Mouse (Mus musculus) lung, embryonic 15.5 days (tissue): ENCODE measurements around the gene Mia. TPM values are rescaled to one million over a fixed set of nuclear protein-coding genes. Genes with fewer than 3 reads are reported as not detected.

ENCODE experiments used
- ATAC-seq: fragments of 200-750 bp; cut with Nextera tagmentation; 2 replicates; pipeline ENCODE4 v1.8.0; 2017; ENCODE audit warnings: moderate number of reproducible peaks, borderline replicate concordance; ENCODE audit not compliant: low FRiP score, low TSS enrichment; ENCODE audit errors: extremely low read depth
- H3K27ac ChIP-seq: fragments of 300-500 bp; sonication (generic); 2 replicates; pipeline ENCODE4 v1.5.1; 2015; ENCODE audit warnings: moderate library complexity, mild to moderate bottlenecking, inconsistent platforms
- H3K27me3 ChIP-seq: fragments of 300-500 bp; sonication (generic); 2 replicates; pipeline ENCODE4 v1.6.1; 2015; ENCODE audit warnings: inconsistent platforms
- H3K36me3 ChIP-seq: fragments of 300-500 bp; sonication (generic); 2 replicates; pipeline ENCODE4 v1.6.1; 2015; ENCODE audit warnings: inconsistent platforms
- H3K4me1 ChIP-seq: fragments of 300-500 bp; sonication (generic); 2 replicates; pipeline ENCODE4 v1.6.1; 2015; ENCODE audit warnings: inconsistent platforms
- H3K4me2 ChIP-seq: fragments of 300-500 bp; sonication (generic); 2 replicates; pipeline ENCODE4 v1.6.1; 2015; ENCODE audit warnings: inconsistent platforms, mild to moderate bottlenecking, moderate library complexity
- H3K4me3 ChIP-seq: fragments of 300-500 bp; sonication (generic); 2 replicates; pipeline ENCODE4 v1.5.1; 2015; ENCODE audit warnings: mild to moderate bottlenecking, inconsistent platforms
- H3K9ac ChIP-seq: fragments of 300-500 bp; sonication (generic); 2 replicates; pipeline ENCODE4 v1.6.1; 2015; ENCODE audit warnings: inconsistent platforms
- H3K9me3 ChIP-seq: fragments of 300-500 bp; sonication (generic); 2 replicates; pipeline ENCODE4 v1.6.1; 2016; ENCODE audit warnings: inconsistent platforms
- WGBS: fragments of 180-500 bp; shearing (Covaris S2); methylation state at CpG from one replicate; pipeline ENCODE4 v1.1.7; 2015; 5-methylcytosine and 5-hydroxymethylcytosine counted together
- microRNA counts: library from miRNA; unstranded; fragments of <30 nt; microRNA quantifications from one replicate; lab custom pipeline; 2016
- microRNA-seq: library from miRNA; unstranded; fragments of <30 nt; microRNA quantifications from one replicate; pipeline ENCODE4, GENCODE M21; 2016
- polyA plus RNA-seq: library from polyadenylated mRNA; unstranded; fragments of >200 nt; fragmentation: Nextera tagmentation; extraction: Ambion mirVana; gene quantifications from 2 replicates; pipeline ENCODE4 v1.2.1, GENCODE M21; 2015

Mia gene
- polyA plus RNA-seq, 1 experiment from 2014 or later, result 150 TPM

DNA sequence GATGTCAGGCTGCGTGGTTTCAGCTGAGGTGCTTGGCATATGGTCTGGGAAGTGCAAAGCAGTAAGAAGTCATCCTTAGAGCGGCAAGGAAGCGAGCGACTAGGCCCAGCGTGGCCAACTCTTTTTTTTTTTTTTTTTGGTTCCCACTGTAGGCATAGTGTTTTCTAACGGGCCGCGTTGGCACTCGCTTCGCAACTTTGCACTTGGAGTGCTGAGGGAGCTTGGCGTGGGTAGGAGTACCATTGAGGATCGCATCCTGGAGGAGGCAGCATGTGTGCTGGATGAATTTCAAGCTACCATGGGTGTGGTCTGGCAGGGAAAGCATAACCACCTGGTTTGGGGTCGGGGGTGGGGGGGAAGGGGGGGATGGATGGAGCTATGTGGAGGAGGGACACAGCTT lies 25.0 kb downstream of the Mia start:
- ATAC-seq, result no peak
- Histone ChIP-seq H3K4me2 (no peak overlapping the region), H3K36me3 (peaks cover 30% of the 10 kb centered on the region), H3K9me3 (no peaks in the 10 kb centered on the region), H3K4me3 (no peak overlapping the region), H3K27ac (no peak overlapping the region), H3K27me3 (no peaks in the 10 kb centered on the region), H3K4me1 (peaks cover 17% of the 10 kb centered on the region), H3K9ac (no peak overlapping the region)
- 72% methylated on average over 13 of the region's 13 CpGs for WGBS

- peaks cover 12% of the 10 kb centered on the region for H3K36me3 ChIP-seq
- peak within 1 kb of the TSS; percentile 76 for H3K27ac ChIP-seq
- no peaks in the 10 kb centered on the region for H3K27me3 ChIP-seq
- H3K4me1 ChIP-seq, result peaks cover 6% of the 10 kb centered on the region; the same call in 1 of the 2 replicates
- peak; percentile 82 for ATAC-seq
- H3K4me3 ChIP-seq, result no peak within 1 kb of the TSS
- no peak within 1 kb of the TSS for H3K4me2 ChIP-seq
- no peaks in the 10 kb centered on the region for H3K9me3 ChIP-seq
- 42% methylated on average over 10 of the region's 10 CpGs for whole genome bisulfite sequencing
- no peak within 1 kb of the TSS for H3K9ac ChIP-seq
These were observed 27.7 kb downstream of the Mia start, which contains the start of gene Cyp2t4 for GRCm38 (mm10) chr7:27153205-27153764. Cyp2t4 (plus strand) TSS chr7:27153714.

- Histone ChIP-seq H3K4me1 (peaks cover 9% of the 10 kb centered on the region), H3K9ac (no peak overlapping the region), H3K36me3 (no peaks in the 10 kb centered on the region), H3K27ac (no peak overlapping the region), H3K4me3 (no peak overlapping the region), H3K27me3 (no peaks in the 10 kb centered on the region), H3K4me2 (no peak overlapping the region), H3K9me3 (no peaks in the 10 kb centered on the region)
- ATAC-seq, result no peak
- WGBS, result 35% methylated on average over 8 of the region's 8 CpGs
These were observed 44.5 kb downstream of the Mia start for GRCm38 (mm10) chr7:27136410-27136996.

DNA sequence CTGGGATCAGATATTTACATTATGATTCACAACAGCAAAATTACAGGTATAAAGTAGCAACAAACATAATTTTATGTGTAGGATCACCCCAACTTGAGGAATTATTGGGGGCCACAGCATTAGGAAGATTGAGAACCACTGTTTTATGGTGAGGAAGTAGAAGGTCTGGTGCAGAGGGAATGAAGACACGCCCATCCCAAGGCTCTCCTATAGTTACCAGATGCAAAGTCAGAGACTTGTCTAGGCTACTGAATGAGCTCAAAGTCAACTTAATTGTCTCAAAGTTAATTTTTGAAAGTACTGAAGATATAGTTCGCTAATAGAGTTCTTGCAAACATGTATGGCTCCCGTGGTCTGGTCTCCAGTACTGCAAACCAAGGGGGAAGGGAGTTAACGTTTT lies 47.2 kb downstream of the Mia start:
- H3K27me3 ChIP-seq, result no peaks in the 10 kb centered on the region
- H3K9me3 ChIP-seq, result no peaks in the 10 kb centered on the region
- ATAC-seq, result no peak
- H3K9ac ChIP-seq, result no peak overlapping the region
- no peaks in the 10 kb centered on the region for H3K36me3 ChIP-seq
- WGBS, result 80% methylated on average over 4 of the region's 4 CpGs
- H3K27ac ChIP-seq, result no peak overlapping the region
- H3K4me3 ChIP-seq, result no peak overlapping the region
- H3K4me1 ChIP-seq, result peaks cover 9% of the 10 kb centered on the region
- H3K4me2 ChIP-seq, result no peak overlapping the region

DNA sequence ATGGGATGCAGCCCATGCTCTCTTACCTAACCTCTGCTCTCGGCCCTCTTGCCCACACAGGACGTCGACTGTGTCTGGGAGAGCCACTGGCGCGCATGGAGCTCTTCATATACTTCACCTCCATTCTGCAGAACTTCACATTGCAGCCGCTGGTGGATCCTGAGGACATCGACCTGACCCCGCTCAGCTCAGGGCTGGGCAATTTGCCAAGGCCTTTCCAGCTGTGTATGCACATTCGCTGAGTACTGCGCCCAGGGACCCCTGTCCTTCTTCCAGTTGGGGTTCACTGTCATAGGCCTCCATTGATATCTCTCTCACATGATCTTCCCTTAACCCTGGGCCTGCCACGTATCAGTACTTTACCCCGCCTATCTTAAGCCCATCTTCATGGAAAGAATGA lies 47.8 kb downstream of the Mia start:
- no peaks in the 10 kb centered on the region for H3K36me3 ChIP-seq
- no peaks in the 10 kb centered on the region for H3K9me3 ChIP-seq
- H3K4me2 ChIP-seq, result no peak overlapping the region
- no peak overlapping the region for H3K4me3 ChIP-seq
- WGBS, result 28% methylated on average over 12 of the region's 12 CpGs
- no peak overlapping the region for H3K9ac ChIP-seq
- H3K4me1 ChIP-seq, result peaks cover 9% of the 10 kb centered on the region
- no peak overlapping the region for H3K27ac ChIP-seq
- H3K27me3 ChIP-seq, result no peaks in the 10 kb centered on the region
- ATAC-seq, result no peak

DNA sequence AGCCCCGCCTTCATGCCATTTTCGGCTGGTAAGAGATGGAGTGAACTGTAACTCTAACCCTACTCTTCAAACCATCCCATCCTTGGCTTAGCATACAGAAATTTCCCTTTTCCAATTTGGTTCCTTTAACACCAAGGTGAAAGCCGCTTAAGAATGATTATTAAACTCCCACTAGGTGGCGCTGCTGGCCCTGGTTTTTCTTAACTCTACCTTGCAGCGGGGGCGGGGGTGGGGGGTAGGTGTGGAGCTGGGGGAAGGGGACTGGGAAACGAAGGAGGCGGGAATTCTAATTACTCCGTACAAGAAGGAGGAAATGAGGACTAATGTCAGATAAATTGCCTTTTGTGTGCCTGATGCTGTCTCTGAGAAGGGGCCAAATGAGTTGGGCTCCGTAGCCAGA lies 48.4 kb downstream of the Mia start:
- 0 out of 2 replicates have a peak overlapping the region, but pooled peaks have one; percentile 20 for H3K4me2 ChIP-seq
- WGBS, result 13% methylated on average over 10 of the region's 10 CpGs
- no peak overlapping the region for H3K4me3 ChIP-seq
- no peak overlapping the region for H3K9ac ChIP-seq
- H3K4me1 ChIP-seq, result peaks cover 9% of the 10 kb centered on the region
- H3K27me3 ChIP-seq, result no peaks in the 10 kb centered on the region
- H3K27ac ChIP-seq, result no peak overlapping the region
- no peaks in the 10 kb centered on the region for H3K36me3 ChIP-seq
- no peaks in the 10 kb centered on the region for H3K9me3 ChIP-seq
- no peak for ATAC-seq

- Histone ChIP-seq H3K36me3 (no peaks in the 10 kb centered on the region), H3K27ac (no peak overlapping the region), H3K27me3 (no peaks in the 10 kb centered on the region), H3K4me2 (no peak overlapping the region), H3K4me1 (peaks cover 9% of the 10 kb centered on the region), H3K4me3 (no peak overlapping the region), H3K9ac (no peak overlapping the region), H3K9me3 (no peaks in the 10 kb centered on the region)
- no peak for ATAC-seq
- 49% methylated on average over 2 of the region's 2 CpGs for WGBS
These were observed 49.6 kb downstream of the Mia start for GRCm38 (mm10) chr7:27131387-27131786.

- no peak overlapping the region for H3K27ac ChIP-seq
- WGBS, result 84% methylated on average over 22 of the region's 22 CpGs
- H3K9ac ChIP-seq, result no peak overlapping the region
- no peak overlapping the region for H3K4me3 ChIP-seq
- H3K27me3 ChIP-seq, result no peaks in the 10 kb centered on the region
- H3K9me3 ChIP-seq, result no peaks in the 10 kb centered on the region
- no peaks in the 10 kb centered on the region for H3K36me3 ChIP-seq
- H3K4me1 ChIP-seq, result peaks cover 9% of the 10 kb centered on the region
- no peak for ATAC-seq
- no peak overlapping the region for H3K4me2 ChIP-seq
These were observed 50.2 kb downstream of the Mia start for GRCm38 (mm10) chr7:27130521-27131370.

DNA sequence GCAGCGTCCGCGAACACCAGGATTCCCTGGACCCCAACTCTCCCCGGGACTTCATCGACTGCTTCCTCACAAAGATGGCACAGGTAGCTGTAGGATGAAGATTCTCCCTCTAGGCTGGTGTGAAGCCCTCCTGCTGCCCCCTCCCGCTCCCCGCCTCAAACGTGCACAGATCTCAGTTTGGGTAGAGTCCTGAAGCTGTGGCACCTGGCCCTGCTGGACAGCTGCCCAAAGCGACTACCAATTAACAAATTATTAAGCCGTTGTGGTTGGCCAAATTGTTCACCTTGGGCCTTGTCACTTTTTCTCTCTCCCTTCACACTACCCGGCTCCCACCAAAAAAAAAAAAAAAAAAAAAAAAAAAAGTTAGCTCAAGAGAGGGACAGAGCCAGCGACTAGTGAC lies 51.1 kb downstream of the Mia start:
- Histone ChIP-seq H3K9ac (no peak overlapping the region), H3K4me2 (no peak overlapping the region), H3K36me3 (no peaks in the 10 kb centered on the region), H3K4me3 (no peak overlapping the region), H3K27me3 (no peaks in the 10 kb centered on the region), H3K4me1 (peaks cover 9% of the 10 kb centered on the region), H3K9me3 (no peaks in the 10 kb centered on the region), H3K27ac (no peak overlapping the region)
- 81% methylated on average over 12 of the region's 12 CpGs for WGBS
- no peak for ATAC-seq

MicroRNA genes within 50 kb of the gene (microRNA counts, 519-probe panel; counts per million panel counts)
- microRNA mmu-miR-1191 (lab: Ali Mortazavi, UCI), result 19.7 counts per million

Small RNA genes lying within 50 kb of the gene (microRNA-seq; reads per million reads assigned to microRNA genes)
- gene Mir1191 (4.3 reads per million, percentile 18 among the genes with 10 or more reads in this experiment), gene Mir3101 (not detected)

Other genes with a start within 250 kb of the Mia start
- not detected in 2 replicates for gene Cyp2a22, start 241.8 kb downstream of the Mia start, polyA plus RNA-seq
- not detected in 2 replicates for gene Cyp2a12, start 152.1 kb downstream of the Mia start, polyA plus RNA-seq
- gene Cyp2f2, start 61.2 kb downstream of the Mia start, polyA plus RNA-seq, result 42.3 and 50.3 TPM in 2 replicates
- gene Cyp2t4, start 27.4 kb downstream of the Mia start, polyA plus RNA-seq, result 0.10 and 0.24 TPM in 2 replicates
- 82.3 and 83.5 TPM in 2 replicates for gene Egln2, start 14.4 kb downstream of the Mia start, polyA plus RNA-seq
- gene Rab4b, start 2.3 kb downstream of the Mia start, polyA plus RNA-seq, result 71.4 and 71.6 TPM in 2 replicates
- gene Gm21983, start 71 bp downstream of the Mia start, polyA plus RNA-seq, result 2.4 and 3.5 TPM in 2 replicates
- gene BC024978, start 14.6 kb upstream of the Mia start, polyA plus RNA-seq, result 3.0 and 3.4 TPM in 2 replicates
- 257 TPM in 2 replicates for gene Snrpa, start 15.1 kb upstream of the Mia start, polyA plus RNA-seq
- gene Itpkc, start 47.5 kb upstream of the Mia start, polyA plus RNA-seq, result 5.1 and 5.4 TPM in 2 replicates
- 20.3 and 20.4 TPM in 2 replicates for gene Coq8b, start 51.9 kb upstream of the Mia start, polyA plus RNA-seq
- 23.6 and 23.8 TPM in 2 replicates for gene Numbl, start 77.3 kb upstream of the Mia start, polyA plus RNA-seq
- 96.2 and 102 TPM in 2 replicates for gene Ltbp4, start 156.5 kb upstream of the Mia start, polyA plus RNA-seq
- 48.3 and 51.4 TPM in 2 replicates for gene Shkbp1, start 174.9 kb upstream of the Mia start, polyA plus RNA-seq
- 0.79 and 1.3 TPM in 2 replicates for gene Gm20479, start 176.3 kb upstream of the Mia start, polyA plus RNA-seq